ENCODE assay signal across 18 mouse cellular contexts in the genomic region with DNA sequence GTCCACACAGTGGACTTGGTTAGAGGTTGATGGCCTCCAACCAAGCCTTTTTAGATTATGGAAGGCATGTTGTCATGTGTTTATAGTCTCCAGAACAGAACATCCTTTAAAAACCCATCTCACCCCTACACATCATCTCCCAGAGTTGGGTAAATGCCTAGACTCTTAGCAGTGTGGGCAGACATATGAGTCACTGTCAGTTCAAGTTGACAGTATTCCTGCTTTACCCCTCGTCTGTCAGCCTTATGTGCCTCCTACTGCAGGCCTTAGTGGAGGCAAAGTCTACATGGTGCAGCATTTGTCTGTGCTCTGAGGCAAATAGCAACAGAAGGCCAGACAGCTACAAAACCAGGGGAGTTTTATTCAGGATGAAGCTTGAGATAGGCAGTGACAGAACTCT.
DNase-seq lines count a peak whose midpoint lies in the region; ATAC-seq and TF ChIP-seq lines count a peak whose summit lies in the region.
"Had no signal": no experiment of that assay in that cellular context is flagged by ENCODE, and none has a peak within 500 bp of the region (broad histone marks: within the 10 kb centered on the region; RNA-seq: fewer than 3 reads in every experiment).

No protein-coding gene starts in this region.

- H3K4me2 ChIP-seq in lung, embryonic 16.5 days (ENCODE audit: low read depth, low read length): no peak overlapping the region
- no peak overlapping the region for H3K4me2 ChIP-seq in kidney, embryonic 16.5 days (replicated peaks; ENCODE audit: low read depth, low read length)
- H3K4me2 ChIP-seq in midbrain, embryonic 14.5 days (ENCODE audit: low read length): no peak overlapping the region
- H3K4me2 ChIP-seq: forebrain, embryonic 13.5 days; neural tube, embryonic 13.5 days had no signal

- WGBS in lung, embryonic 16.5 days: 45% methylated on average over 1 of the region's 1 CpGs
- 88% methylated on average over 1 of the region's 1 CpGs for WGBS in lung, adult 2 months
- 80% methylated on average over 1 of the region's 1 CpGs for WGBS in kidney, embryonic 16.5 days
- 63% methylated on average over 1 of the region's 1 CpGs for WGBS in midbrain, embryonic 14.5 days

- no peaks in the 10 kb centered on the region for H3K9me3 ChIP-seq in lung, embryonic 16.5 days (ENCODE audit: control insufficient read depth, low read length)
- no peaks in the 10 kb centered on the region for H3K9me3 ChIP-seq in kidney, embryonic 16.5 days (ENCODE audit: low read length)
- H3K9me3 ChIP-seq in midbrain, embryonic 14.5 days (ENCODE audit: control insufficient read depth, low read length): no peaks in the 10 kb centered on the region
- H3K9me3 ChIP-seq: forebrain, embryonic 13.5 days; neural tube, embryonic 13.5 days had no signal

- ATAC-seq in lung, embryonic 16.5 days (ENCODE audit: low read depth): peak; percentile 49; the same call in 1 of the 2 replicates
- ATAC-seq in kidney, embryonic 16.5 days (ENCODE audit: low FRiP score, low TSS enrichment): no peak
- ATAC-seq in midbrain, embryonic 14.5 days (ENCODE audit: low FRiP score, low TSS enrichment): no peak
- ATAC-seq: CD4-positive, CD25-positive, alpha-beta regulatory T cell, adult 4 months; forebrain, embryonic 13.5 days; hindbrain, embryonic 16.5 days; liver, postnatal 0 days had no signal

- DNase-seq in lung, adult 2 months: no peak
- DNase-seq in frontal cortex, adult 2 months (ENCODE audit: extremely low spot score in 1 of 2, low spot score in 1 of 2): peak; percentile 75
- peak; percentile 28 to 70 for DNase-seq in layer of hippocampus, postnatal 14 days (ENCODE audit: low spot score in 2 of 2)
- DNase-seq in right cerebral cortex, postnatal 36 days (ENCODE audit: low spot score in 2 of 2): peak; percentile 37 to 58
- DNase-seq in midbrain, embryonic 14.5 days: no peak
- DNase-seq: adrenal gland, postnatal 14 days; cerebellum, adult 9-10 months; embryo, embryonic 11 days; heart, postnatal 10 days; kidney, adult 11 months; kidney, postnatal 36 days; liver, postnatal 0 days had no signal

- no peaks in the 10 kb centered on the region for H3K36me3 ChIP-seq in lung, embryonic 16.5 days (ENCODE audit: control insufficient read depth, insufficient read depth, low read length)
- no peaks in the 10 kb centered on the region for H3K36me3 ChIP-seq in kidney, embryonic 16.5 days (ENCODE audit: insufficient read depth, low read length)
- no peaks in the 10 kb centered on the region for H3K36me3 ChIP-seq in midbrain, embryonic 14.5 days (ENCODE audit: control insufficient read depth, insufficient read depth, low read length)
- H3K36me3 ChIP-seq: neural tube, embryonic 13.5 days had no signal

- no peak for TF ChIP-seq CTCF in lung, adult 2 months (IDR thresholded peaks at IDR 0.05; ENCODE audit: insufficient read depth, low read length)

- H3K4me3 ChIP-seq in lung, embryonic 16.5 days (ENCODE audit: low read length): no peak overlapping the region
- H3K4me3 ChIP-seq in lung, adult 2 months (replicated peaks; ENCODE audit: extremely low read depth, low read depth, low read length): no peak overlapping the region
- H3K4me3 ChIP-seq in kidney, embryonic 16.5 days (ENCODE audit: low read length): no peak overlapping the region
- no peak overlapping the region for H3K4me3 ChIP-seq in midbrain, embryonic 14.5 days (replicated peaks; ENCODE audit: low read depth, low read length)
- H3K4me3 ChIP-seq: forebrain, embryonic 13.5 days; neural tube, embryonic 13.5 days had no signal

- H3K9ac ChIP-seq in lung, embryonic 16.5 days (ENCODE audit: low read length): no peak overlapping the region
- H3K9ac ChIP-seq in kidney, embryonic 16.5 days (replicated peaks; ENCODE audit: low read length): no peak overlapping the region
- no peak overlapping the region for H3K9ac ChIP-seq in midbrain, embryonic 14.5 days (replicated peaks; ENCODE audit: low read length)
- H3K9ac ChIP-seq: forebrain, embryonic 13.5 days; liver, postnatal 0 days; neural tube, embryonic 13.5 days had no signal

- no peaks in the 10 kb centered on the region for H3K4me1 ChIP-seq in lung, embryonic 16.5 days (replicated peaks; ENCODE audit: control insufficient read depth, insufficient read depth, low read length)
- no peaks in the 10 kb centered on the region for H3K4me1 ChIP-seq in lung, adult 2 months (ENCODE audit: control insufficient read depth, insufficient read depth, low read length)
- no peaks in the 10 kb centered on the region for H3K4me1 ChIP-seq in kidney, embryonic 16.5 days (ENCODE audit: insufficient read depth, low read length)
- H3K4me1 ChIP-seq in midbrain, embryonic 14.5 days (ENCODE audit: control insufficient read depth, insufficient read depth, low read length): no peaks in the 10 kb centered on the region

- TF ChIP-seq POLR2A in lung, adult 2 months (IDR thresholded peaks at IDR 0.05; ENCODE audit: borderline replicate concordance, extremely low read depth, low read depth, low read length): no peak

- no peaks in the 10 kb centered on the region for H3K27me3 ChIP-seq in lung, embryonic 16.5 days (ENCODE audit: control insufficient read depth, insufficient read depth, low read depth, low read length)
- no peaks in the 10 kb centered on the region for H3K27me3 ChIP-seq in kidney, embryonic 16.5 days (ENCODE audit: insufficient read depth, low read length)
- H3K27me3 ChIP-seq in midbrain, embryonic 14.5 days (ENCODE audit: control insufficient read depth, insufficient read depth, low read length): no peaks in the 10 kb centered on the region
- H3K27me3 ChIP-seq: forebrain, embryonic 13.5 days; neural tube, embryonic 13.5 days had no signal

- no peak overlapping the region for H3K27ac ChIP-seq in lung, embryonic 16.5 days (ENCODE audit: low read length)
- no peak overlapping the region for H3K27ac ChIP-seq in kidney, embryonic 16.5 days (ENCODE audit: low read length)
- H3K27ac ChIP-seq in midbrain, embryonic 14.5 days (replicated peaks; ENCODE audit: low read depth, low read length): no peak overlapping the region
- H3K27ac ChIP-seq: forebrain, embryonic 13.5 days; neural tube, embryonic 13.5 days had no signal

Comparison
In these comparisons a context has a peak if more than half of its experiments do, and no peak if none do; other contexts are left out.
1. DNase-seq: peak in frontal cortex, adult 2 months (2 of 2), layer of hippocampus, postnatal 14 days (2 of 2) and right cerebral cortex, postnatal 36 days (2 of 2); none in lung, adult 2 months (single experiment) and midbrain, embryonic 14.5 days (single experiment).